Mouse (Mus musculus) adrenal gland (tissue): ENCODE measurements around the gene Prdx2.

ENCODE experiments used
- intact Hi-C: fragments of 180-260 bp; cut with DNase I; formaldehyde crosslinking; loops from one replicate; pipeline ENCODE4 v1.15.1; 2025

The Prdx2 gene

DNA sequence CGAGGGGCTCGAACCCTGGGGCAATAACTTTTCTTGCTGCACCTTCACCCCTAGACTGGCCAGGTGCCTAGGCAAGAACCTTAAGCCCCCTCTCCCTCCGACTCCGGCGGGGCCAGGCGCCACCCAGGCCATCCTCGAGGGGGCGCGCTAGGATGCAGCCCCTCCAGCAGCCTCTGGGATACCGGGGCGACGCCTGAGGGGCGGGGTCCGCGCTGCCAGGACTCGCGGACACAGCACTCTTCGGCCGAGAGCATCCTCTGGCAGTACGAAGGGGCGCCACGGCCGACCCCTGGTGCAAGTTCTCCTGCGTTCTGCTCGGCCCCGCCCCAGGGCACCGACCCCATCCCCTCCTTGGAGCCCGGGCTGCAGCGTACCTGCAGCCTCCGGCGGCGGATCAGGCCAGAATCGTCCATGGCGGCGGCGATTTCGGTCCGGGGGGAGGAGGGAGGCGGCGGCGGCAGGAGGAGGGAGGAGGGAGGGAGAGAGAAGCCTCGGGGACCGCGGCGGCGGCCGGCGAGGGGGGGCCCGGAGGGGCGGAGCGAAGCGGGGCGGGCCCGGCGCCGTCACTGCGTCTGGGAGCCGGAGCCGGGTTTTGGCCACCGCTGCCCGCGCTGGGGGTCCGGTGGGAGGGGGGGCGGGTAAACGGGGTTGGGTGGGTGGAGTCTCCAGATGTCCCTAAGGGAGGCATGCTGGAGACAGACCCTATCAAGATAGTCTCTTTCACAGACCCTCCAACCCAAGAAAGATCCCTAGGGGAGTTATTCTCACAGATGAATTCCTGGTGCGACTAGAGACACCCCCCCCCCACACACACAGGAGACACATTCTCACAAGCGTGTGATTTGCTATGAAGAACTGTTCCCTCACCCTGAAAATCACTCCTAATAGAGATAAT, 23.5 kb upstream of the Prdx2 start:
- intact Hi-C loops: no loop called here

DNA sequence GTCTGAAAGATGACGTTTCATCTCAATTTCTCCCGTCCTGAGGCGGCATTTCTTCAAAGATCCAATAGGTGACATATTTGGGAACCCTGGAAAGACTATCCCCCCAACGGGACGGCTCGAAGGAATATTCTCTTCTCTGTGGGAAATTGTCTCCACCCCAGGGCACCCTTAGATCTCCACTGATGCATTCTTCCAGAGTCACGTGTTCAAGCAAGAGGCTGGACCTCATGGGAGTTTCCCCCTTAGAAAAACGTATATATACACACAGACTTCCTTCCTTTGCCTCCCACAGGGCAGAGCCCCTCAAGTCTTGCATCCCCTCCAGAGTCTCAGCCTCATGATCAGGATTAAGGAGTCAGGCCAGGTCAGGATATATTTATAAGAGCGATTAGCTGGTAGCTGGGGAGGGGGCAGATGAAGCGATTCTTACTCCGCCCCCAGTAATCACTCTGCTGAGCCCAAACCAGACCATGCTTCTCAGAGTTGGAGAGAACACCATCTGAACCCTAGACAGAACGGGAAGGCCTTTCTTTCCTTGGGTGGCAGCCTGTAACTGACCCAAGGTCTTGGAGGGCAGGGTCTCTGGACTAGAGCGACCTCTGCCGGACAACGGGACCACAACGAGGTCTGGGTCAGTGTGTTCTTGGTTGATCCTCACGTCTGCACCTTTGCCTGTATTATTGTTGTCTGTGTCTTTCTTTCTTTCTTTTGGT, 22.7 kb upstream of the Prdx2 start, which contains the start of gene Rtbdn:
Gene Rtbdn, plus strand, starts transcription at position 464 of the 713 bp plus-strand sequence.
- intact Hi-C loops: no loop called here

DNA sequence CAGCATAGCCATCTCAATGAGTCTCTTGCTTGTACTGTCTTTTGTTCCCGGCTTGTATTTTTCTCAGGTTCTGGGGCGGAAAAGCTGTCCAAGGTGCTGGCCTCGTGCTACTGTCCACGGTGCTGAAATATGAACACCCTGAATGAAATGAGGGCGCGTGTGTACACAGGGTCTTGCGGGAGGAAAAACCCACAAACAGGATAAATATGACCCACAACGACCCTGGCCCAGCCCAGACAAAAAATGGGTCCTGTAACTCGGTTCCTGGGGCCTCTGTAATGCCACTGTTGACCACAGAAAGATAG, 22.2 kb upstream of the Prdx2 start:
- intact Hi-C loops: no loop called here

DNA sequence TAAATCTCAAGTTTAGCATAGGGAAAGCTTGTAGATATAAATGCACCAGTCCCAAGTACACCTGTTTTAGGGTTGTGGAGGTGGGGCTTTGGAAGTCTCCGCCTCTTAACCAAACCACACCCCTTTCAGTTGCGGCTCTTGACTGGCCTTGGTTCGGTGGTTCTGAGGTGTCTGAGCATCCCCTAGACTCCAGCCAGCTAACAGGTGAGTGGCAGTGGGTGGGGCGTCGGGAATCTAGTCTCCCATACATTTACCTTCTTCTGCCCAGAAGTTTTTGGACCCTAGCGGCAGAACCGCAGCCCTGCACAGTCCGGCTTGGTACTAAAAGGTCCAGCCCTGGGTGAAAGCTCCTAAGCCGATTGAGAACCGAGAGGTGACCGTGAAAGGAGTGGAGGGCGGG, 19.6 kb upstream of the Prdx2 start:
- intact Hi-C loops: loop anchor here (5.0 kb wide), 1 partner anchor 32 kb away; no protein-coding TSS in a partner anchor

DNA sequence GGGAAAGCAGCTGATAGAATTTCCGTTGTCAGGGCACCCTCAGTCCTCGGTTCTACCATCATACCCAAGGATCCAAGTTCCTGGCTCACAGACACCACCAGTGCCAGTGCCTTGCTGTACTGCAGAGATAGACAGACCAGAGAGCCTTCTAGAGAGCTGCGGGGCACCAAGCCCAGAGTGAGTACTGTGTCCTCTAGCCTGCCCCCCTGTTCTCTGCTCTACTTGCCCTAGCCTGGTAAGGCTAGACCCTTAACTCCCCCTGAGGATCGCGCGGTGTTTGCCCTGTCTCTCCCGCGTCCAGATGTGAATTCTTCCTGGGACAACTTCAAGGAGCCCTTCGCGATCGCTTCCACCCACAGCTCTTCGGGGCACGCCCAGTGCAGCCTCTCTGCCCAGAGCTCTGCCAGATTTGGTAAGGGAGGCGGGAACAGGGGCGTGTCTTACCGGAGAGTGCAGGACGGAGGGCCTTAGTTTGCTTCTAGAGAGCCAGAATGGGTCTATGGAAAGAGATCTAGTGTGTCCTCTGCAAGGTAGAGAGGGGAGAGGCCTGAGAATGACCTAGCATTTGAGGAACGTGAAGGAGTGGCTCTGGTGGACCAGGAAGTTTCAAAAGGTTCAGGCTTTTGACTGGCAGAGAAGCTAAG, 16.7 kb upstream of the Prdx2 start:
- intact Hi-C loops: loop anchor here (5.0 kb wide), 1 partner anchor 35 kb away; no protein-coding TSS in a partner anchor

DNA sequence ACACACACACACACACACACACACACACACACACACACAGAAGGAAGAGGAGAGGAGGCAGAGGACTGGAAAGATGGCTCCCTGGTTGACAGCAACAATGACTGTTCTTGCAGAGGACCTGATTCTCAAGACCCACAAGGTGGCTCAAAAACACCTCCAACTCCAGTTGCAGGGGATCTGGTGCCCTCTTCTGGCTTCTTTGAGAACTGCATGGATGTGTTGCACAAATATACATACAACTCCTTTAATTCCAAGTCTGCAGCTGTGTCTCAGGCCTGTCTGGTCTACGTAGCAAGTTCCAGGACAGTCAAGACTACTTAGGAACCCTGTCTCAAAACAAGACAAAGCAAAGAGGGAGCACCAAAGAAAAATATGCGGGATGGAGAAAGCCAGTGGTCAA, 12.6 kb upstream of the Prdx2 start:
- intact Hi-C loops: no loop called here

DNA sequence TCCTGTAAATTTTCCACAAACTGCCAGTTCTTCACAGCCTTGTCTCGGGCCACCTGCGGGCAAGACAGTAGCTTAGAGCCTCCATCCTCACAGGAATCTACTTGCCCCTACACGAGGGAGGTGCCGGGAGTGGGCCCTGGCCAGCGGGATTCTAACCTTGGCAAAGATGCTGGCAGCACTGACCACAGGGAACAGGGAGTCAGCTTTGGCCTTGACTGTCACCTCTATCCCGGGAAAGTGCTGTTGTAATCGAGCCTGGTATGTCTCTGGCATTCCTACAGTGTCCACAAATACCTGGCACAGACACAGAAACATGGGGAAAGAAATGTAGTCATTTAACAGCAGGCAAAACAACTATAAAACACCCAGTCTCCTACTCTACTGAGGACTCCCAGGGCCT, 9.6 kb upstream of the Prdx2 start:
- intact Hi-C loops: no loop called here

DNA sequence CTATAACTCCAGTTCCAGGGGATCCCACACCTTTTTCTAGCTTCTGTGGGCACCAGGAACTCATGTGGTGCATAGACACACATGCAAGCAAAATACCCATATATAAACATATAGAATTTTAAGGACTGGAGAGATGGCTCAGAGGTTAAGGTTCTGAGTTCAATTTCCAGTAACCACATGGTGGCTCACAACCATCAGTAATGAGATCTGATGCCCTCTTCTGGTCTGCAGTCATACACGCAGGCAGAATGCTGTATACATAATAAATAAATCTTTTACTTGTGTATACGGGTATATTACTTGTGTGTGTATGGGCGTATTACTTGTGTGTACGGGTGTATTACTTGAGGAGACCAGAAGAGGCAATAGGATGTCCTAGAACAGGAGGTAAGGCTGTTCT, 5.4 kb upstream of the Prdx2 start:
- intact Hi-C loops: no loop called here

DNA sequence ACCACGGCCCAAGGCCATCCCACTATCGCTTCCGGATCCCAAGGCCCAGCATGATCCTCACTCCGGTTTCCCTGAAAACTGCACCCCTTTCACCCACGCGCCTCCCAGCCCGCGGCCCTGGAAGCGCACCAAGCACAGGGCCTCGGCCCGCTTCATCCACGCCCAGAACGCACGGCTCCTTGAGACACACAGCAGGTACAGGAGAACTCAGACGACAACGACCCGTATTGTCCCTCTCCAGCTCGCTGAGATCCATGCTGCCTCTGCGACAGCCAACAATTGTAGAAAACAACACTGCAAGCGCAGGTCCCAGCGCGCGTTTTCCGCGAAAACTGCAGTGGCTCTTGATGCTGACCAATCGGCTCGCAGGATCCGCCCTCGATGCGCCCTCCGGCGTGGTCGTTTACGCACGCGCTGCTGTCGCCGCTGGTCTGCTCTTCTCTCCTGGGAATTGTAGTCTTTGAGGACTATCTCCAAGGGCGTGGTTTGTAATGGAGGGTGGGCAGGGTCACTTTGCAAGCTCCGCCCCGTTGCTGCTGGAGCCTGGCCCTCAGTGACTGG, 3.6 kb upstream of the Prdx2 start:
- intact Hi-C loops: no loop called here

DNA sequence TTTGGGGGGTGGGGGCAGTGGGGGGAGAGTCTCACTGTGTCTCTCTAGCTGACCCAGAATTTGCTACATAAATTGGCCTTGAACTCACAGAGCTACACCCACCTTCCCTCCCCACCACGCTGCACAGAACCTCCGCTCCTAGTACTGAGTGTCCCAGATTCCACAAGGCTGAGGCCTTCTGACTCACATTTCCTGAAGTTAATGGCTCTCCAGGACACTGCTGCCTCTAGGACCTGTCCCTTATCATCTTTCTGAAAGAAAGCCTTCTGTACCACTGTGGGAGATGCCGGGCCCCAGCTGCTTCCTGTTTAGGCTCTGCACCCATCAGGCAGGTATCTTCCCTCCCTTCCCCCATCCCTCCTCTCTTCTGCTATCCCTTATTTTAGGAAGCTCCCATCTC, 2.8 kb upstream of the Prdx2 start:
- intact Hi-C loops: no loop called here

DNA sequence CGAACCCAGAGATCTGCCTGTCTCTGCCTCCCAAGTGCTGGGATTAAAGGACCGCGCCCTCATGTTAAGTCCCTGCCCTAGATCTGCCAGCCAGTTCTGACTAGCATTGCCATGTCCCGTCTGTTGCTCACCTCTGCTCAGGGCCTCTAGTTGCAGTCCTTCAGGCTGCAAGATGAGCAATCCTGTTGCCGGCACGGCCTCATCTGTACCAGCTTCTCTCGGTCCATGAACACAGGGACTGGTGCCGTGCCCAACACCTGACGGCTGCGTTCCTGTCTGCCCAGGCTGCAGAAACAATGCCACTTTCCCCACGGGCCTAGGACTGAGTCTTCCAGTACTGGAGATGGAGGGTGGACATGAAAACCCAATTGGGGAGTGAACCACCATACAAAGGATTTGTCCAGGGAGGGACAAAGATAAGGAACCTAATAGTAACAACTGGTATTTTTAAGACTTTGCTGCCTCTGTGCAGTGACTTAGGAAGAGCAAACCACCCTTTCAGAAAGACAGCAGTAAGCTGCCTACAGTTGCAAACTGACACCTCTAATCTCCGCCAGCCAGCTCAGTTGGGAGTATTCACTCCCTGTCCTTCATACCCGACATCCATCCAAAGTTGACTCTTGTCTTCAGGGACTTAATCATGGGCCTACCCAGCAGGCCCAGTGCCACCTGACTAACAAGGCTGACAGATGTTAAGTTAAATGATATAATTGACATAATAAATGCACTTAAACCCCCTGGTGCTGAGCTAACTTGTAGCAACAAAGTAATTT, 1.7 kb upstream of the Prdx2 start:
- intact Hi-C loops: no loop called here

DNA sequence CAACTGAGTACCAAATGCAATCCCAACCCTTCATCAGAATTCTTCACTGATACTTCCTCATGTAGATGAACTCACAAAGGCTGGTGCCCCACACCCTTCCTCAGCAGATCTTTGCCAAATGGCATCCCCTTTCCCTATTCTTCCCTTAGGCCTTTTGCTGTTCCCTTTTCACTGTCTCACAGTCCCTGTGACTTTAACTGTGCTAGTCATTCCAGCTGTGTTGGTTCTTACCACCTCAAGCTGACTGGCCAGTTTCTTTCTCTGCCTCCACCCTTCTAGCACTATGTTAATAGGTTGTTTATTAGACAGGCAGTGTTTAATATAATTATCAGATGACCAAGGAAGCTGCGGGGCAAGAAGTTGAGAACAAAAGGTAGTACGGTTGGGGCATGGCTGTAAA, 737 bp upstream of the Prdx2 start:
- intact Hi-C loops: no loop called here

DNA sequence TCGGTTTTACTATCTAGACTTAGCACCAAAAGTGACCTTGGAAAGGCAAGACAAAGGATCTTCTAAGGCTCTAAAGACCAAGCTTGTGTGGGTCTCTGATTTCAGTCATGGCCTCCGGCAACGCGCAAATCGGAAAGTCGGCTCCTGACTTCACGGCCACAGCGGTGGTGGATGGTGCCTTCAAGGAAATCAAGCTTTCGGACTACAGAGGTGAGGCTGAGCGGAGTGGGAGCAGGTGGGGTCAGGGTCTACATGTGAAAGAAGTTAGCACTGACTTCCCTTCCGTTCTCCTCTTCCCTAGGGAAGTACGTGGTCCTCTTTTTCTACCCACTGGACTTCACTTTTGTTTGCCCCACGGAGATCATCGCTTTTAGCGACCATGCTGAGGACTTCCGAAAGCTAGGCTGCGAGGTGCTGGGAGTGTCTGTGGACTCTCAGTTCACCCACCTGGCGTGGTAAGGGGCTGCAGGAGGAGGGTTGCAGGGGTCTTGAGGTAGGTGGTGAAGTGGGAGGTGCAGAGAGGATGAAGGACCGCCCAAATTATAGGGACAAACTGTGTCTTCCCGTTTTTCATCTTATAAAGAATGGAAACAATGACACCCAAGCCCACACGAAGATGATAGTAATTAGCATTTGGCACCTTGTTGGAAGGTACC, 876 bp downstream of the Prdx2 start:
- intact Hi-C loops: no loop called here

DNA sequence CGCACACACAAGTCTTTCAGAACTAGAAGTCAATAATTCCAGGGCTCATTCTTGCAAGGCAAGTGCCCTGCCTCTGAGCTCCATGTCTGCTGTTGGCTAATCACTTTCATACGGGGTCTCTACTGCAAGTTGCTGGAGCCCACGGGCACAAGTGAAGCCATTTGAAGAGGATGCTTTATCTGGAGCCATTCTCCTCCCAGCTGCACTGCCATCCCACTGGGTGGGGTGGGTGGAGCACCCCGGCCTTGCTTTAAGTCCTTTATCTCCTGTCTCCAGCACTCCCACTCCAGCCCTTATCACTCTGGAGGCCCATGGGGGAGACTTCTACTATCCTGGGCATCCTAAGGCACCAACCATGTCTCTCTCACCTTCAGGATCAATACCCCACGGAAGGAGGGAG, 1.5 kb downstream of the Prdx2 start:
- intact Hi-C loops: no loop called here

DNA sequence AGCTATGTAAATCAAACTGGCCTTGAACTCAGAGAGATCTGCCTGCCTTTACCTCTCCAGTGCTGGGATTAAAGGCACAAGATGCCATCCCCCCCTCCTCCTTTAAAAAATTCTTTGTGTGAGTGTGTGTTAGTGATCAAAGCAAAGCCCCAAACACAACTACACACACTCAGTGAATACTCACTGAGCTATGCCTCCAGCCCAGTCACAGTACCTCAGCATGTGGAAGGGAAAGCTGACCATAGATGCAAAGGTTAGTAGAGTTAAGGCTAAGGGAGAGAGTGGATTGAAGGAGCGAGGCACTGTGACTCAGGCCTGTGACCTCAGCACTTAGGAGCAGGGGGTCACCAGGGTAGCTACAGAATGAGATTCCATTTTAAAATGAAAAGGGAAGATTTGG, 3.7 kb downstream of the Prdx2 start:
- intact Hi-C loops: no loop called here

DNA sequence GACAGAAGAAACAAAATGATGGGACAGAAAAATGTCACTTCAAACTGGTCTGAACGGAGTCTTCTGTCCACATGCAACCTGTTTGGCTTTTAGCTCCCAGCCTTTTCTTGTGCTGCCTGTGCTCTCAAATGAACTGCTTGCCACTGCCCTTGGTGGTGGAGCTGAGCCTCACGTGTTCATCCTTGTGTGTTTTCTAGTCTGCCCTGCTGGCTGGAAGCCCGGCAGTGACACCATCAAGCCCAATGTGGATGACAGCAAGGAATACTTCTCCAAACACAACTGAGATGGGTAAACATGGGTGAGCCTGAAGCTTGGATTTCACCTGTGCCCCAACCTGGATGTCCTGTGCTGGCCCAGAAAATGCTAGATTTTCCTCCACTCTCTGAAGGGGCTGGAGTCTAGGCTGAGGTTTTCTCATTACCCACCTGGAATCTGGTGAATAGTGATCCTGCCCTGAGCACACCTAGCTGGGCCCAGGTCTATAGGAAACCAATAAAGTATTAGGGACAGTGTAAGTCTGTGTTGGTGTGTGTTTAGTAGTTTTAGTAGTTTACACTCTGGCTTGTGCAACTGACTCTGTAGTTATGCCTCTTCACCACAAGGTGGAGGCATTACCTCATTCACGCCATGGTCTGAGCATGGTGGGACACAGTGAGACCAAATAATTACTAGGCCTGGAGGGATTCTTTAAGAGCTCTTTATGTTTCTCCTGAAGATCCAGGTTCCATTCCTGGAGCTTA, 4.6 kb downstream of the Prdx2 start:
- intact Hi-C loops: loop anchor here (1.0 kb wide), 1 partner anchor 16 kb away; the partner anchor contains the start of gene Hook2

DNA sequence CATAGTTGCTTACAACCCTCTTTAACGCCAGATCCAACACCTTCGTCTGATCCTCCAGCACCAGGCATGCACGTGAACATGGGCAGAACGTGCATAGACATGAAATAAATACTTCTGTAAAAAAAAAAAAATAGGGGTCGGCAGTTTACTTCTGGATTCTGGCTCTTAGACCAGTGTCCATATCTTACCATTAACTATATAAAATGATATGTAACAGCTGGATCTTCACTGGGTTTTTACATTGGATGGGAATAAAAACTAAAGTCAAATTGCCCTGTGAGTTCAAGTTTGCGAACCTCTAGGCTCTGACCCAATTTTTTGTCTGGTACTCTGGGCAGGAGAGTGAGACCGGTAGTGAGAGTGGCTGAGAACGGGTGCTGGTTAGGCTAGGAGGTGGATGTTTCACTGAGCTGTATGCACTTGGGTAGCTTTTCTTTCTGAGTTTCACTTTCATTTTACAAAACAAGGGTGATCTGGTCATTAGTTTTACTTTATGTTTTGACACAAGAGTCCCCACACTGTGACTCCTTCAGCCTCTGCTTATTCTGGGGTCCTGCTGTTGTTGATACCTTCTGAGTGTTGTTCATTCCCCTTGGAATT, 5.3 kb downstream of the Prdx2 start:
- intact Hi-C loops: loop anchor here (1.0 to 5.0 kb wide), 2 partner anchors 16 to 53 kb away; partner anchors contain the start of genes Asna1, Hook2 and Trir

DNA sequence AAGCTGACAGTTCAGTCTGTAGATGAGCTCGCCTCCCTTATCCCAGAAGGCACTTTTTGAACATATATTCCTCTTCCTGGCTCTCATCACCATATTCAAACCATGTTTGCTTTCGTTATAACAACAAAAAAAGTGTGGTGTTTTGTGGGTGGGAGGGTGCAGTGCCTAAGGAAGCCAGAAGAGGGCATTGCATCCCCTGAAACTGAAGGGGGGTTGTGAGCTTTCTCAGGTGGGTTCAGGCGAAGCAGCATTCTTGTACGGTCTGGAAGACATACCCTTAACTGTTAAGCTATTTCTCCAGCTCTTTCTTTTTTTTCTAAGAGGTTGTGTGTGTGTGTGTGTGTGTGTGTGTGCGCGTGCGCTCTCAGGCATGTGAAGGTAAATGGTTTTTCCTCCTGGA, 6.0 kb downstream of the Prdx2 start:
- intact Hi-C loops: loop anchor here (5.0 kb wide), 1 partner anchor 52 kb away; the partner anchor contains the start of genes Asna1 and Trir
